Mouse (Mus musculus) embryonic facial prominence, embryonic 11.5 days (tissue): ENCODE results near the gene Tap2. TPM values are rescaled to one million over a fixed set of nuclear protein-coding genes. Genes with fewer than 3 reads are reported as not detected.

Source experiments
- ATAC-seq: fragments of 200-750 bp; cut with Nextera tagmentation; replicated peaks from 2 replicates; pipeline ENCODE4 v1.8.0; 2017; ENCODE audit warnings: low read depth; ENCODE audit not compliant: insufficient number of reproducible peaks, low FRiP score, low TSS enrichment
- DNase-seq: peaks from one replicate; pipeline ENCODE4 v3.0.0-alpha.2; 2015; ENCODE audit warnings: low spot score
- H3K27ac ChIP-seq: fragments of 300-500 bp; sonication (generic); replicated peaks from 2 replicates; pipeline ENCODE4 v1.5.1; 2014; ENCODE audit warnings: mild to moderate bottlenecking, low read depth, low read length, control low read depth
- H3K27me3 ChIP-seq: fragments of 300-500 bp; sonication (generic); 2 replicates; pipeline ENCODE4 v1.6.1; 2014; ENCODE audit warnings: mild to moderate bottlenecking, low read length, moderate library complexity, mixed read lengths; ENCODE audit not compliant: control insufficient read depth, insufficient read depth
- H3K36me3 ChIP-seq: fragments of 300-500 bp; sonication (generic); replicated peaks from 2 replicates; pipeline ENCODE4 v1.6.1; 2014; ENCODE audit warnings: low read depth, mild to moderate bottlenecking, low read length, moderate library complexity, mixed read lengths; ENCODE audit not compliant: control insufficient read depth, insufficient read depth
- H3K4me1 ChIP-seq: fragments of 300-500 bp; sonication (generic); 2 replicates; pipeline ENCODE4 v1.6.1; 2014; ENCODE audit warnings: low read length, mixed read lengths; ENCODE audit not compliant: control insufficient read depth, insufficient read depth
- H3K4me2 ChIP-seq: fragments of 300-500 bp; sonication (generic); 2 replicates; pipeline ENCODE4 v1.6.1; 2014; ENCODE audit warnings: low read depth, mild to moderate bottlenecking, control low read depth, low read length, moderate library complexity
- H3K4me3 ChIP-seq: fragments of 300-500 bp; sonication (generic); 2 replicates; pipeline ENCODE4 v1.5.1; 2014; ENCODE audit warnings: low read depth, low read length, control low read depth
- H3K9ac ChIP-seq: fragments of 300-500 bp; sonication (generic); replicated peaks from 2 replicates; pipeline ENCODE4 v1.6.1; 2014; ENCODE audit warnings: mild to moderate bottlenecking, control low read depth, low read length
- H3K9me3 ChIP-seq: fragments of 300-500 bp; sonication (generic); replicated peaks from 2 replicates; pipeline ENCODE4 v1.6.1; 2016; ENCODE audit warnings: mild to moderate bottlenecking, low read length, inconsistent platforms, mixed read lengths; ENCODE audit not compliant: control insufficient read depth
- WGBS: fragments of 180-500 bp; shearing (Covaris S2); extraction: QIAGEN DNeasy Blood & Tissue Kit; methylation state at CpG from one replicate; pipeline ENCODE4 v1.1.7; 2014; 5-methylcytosine and 5-hydroxymethylcytosine counted together
- polyA plus RNA-seq: library from polyadenylated mRNA; unstranded; fragments of >200 nt; fragmentation: Nextera tagmentation; extraction: Ambion mirVana; gene quantifications from 2 replicates; pipeline ENCODE4 v1.2.1, GENCODE M21; 2014

Tap2 gene
- polyA plus RNA-seq, 1 experiment from 2014 or later, result 0.77 TPM

DNA sequence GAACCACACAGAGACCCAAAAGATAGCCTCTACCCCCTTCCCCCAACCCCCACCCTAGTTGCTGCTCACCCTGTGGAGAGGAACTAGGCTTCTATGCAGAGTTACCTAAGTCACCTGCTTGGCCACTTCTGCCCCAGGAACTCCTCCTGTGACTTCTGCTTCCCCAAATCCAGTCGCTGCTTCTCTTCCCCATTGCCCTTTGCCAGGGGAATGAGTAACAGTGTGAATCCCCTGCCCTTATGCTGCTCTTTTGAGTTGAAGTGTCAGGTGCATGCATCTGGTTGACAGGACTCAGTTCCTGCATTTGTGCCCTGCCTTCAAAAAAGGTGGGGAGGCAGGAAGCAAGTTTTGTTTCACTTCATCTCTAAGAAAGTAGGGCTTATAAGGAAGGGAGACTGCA is 29.3 kb upstream of the Tap2 start:
- 42% methylated on average over 1 of the region's 1 CpGs for WGBS
- no peak for ATAC-seq

DNA sequence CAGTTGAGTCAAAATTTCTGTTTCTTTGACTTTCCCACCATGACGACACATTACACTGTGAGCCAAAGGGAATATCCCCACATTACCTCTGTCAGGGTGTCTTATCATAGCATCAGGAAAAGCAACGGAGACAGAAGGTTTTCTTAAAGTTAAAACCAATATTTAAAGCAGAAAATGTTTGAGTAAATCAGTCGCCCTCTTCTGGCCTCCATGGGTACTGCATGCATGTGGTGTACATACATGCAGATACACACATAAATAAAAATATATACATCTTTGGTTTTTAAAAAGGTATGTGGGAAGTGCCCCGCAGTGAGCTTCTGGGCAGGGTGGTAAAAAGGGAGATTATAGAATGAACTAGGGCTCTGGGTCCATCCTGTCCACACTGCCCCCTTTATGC is 26.1 kb upstream of the Tap2 start:
- no peak overlapping the region for H3K27ac ChIP-seq
- H3K36me3 ChIP-seq, result no peaks in the 10 kb centered on the region
- DNase-seq (peak; percentile 21), ATAC-seq (no peak)
- H3K9ac ChIP-seq, result no peak overlapping the region
- WGBS, result 64% methylated on average over 4 of the region's 4 CpGs
- H3K4me1 ChIP-seq, result no peaks in the 10 kb centered on the region
- H3K9me3 ChIP-seq, result no peaks in the 10 kb centered on the region
- H3K27me3 ChIP-seq, result no peaks in the 10 kb centered on the region
- no peak overlapping the region for H3K4me3 ChIP-seq
- no peak overlapping the region for H3K4me2 ChIP-seq

More for the DNA sequence above, 29.3 kb upstream of the Tap2 start:
- Histone ChIP-seq H3K4me3 (no peak overlapping the region), H3K27ac (no peak overlapping the region), H3K4me1 (no peaks in the 10 kb centered on the region), H3K4me2 (no peak overlapping the region), H3K9ac (no peak overlapping the region), H3K36me3 (no peaks in the 10 kb centered on the region), H3K27me3 (no peaks in the 10 kb centered on the region), H3K9me3 (no peaks in the 10 kb centered on the region)
- DNase-seq, result no peak

DNA sequence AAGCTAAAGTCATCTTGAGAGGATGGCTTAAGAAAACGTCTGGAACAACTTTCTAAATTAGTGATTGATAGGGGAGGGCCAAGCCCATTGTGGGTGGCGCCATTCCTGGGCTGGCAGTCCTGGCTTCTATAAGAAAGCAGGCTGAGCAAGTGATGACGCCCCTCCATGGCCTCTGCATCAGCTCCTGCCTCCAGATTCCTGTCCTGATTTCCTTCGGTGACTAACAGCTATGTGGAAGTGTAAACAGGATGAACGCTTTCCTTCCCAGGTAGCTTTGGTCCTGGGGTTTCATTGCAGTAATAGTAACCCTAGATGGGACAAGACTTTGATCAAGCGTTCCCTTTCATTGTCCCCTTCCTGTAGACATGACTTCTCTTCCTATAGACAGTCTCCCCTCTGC is 24.3 kb upstream of the Tap2 start:
- no peak overlapping the region for H3K4me3 ChIP-seq
- H3K4me2 ChIP-seq, result no peak overlapping the region
- no peaks in the 10 kb centered on the region for H3K9me3 ChIP-seq
- no peaks in the 10 kb centered on the region for H3K27me3 ChIP-seq
- DNase-seq (no peak), ATAC-seq (no peak)
- 68% methylated on average over 6 of the region's 6 CpGs for WGBS
- H3K9ac ChIP-seq, result no peak overlapping the region
- no peaks in the 10 kb centered on the region for H3K4me1 ChIP-seq
- no peaks in the 10 kb centered on the region for H3K36me3 ChIP-seq
- no peak overlapping the region for H3K27ac ChIP-seq

DNA sequence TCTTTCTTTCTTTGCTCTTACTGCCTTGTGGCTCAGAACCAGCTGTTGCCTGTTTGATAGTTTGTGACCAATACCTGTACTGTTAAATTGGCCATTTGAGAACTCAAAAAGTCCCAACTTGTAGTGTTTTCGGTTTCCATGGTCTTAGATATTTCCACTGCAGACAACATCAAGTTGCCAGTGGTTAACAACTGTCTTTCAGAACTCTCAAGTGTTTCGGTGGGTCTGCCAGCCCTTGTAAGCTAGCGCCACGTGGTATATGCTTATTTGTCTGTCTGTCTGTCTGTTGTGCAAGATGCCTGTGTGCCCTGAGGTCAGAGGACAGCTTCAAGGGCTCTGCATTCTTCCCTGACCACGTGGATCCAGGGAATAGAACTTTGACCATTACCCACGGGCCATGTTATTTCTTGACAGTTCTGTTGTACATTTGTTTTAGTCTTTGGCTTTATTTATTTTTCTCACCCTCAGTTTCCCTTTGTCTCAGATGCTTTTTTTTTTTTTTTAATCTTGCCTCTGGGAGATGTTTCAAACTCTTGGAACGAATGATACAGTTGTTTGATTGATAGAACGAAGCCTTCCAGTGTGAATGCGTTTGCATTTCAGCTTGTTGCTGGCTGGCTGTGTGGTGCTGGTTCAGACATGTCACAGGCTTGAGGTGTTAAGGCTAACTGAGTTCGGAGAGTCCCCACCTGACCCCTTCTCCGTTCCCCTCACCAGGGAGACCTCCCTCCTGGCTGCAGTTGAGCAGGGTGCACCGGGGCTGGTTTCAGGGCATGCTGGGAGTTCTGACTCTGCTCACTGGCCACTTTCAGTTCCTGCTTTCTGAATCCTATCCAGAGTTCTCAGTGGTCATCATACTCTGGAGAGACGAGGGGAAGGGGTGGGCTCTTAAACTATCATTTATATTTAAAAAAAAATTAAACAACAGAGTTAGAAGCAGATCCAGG is 23.1 kb upstream of the Tap2 start:
- H3K4me2 ChIP-seq, result no peak overlapping the region
- WGBS, result 74% methylated on average over 13 of the region's 13 CpGs
- ATAC-seq, result no peak

DNA sequence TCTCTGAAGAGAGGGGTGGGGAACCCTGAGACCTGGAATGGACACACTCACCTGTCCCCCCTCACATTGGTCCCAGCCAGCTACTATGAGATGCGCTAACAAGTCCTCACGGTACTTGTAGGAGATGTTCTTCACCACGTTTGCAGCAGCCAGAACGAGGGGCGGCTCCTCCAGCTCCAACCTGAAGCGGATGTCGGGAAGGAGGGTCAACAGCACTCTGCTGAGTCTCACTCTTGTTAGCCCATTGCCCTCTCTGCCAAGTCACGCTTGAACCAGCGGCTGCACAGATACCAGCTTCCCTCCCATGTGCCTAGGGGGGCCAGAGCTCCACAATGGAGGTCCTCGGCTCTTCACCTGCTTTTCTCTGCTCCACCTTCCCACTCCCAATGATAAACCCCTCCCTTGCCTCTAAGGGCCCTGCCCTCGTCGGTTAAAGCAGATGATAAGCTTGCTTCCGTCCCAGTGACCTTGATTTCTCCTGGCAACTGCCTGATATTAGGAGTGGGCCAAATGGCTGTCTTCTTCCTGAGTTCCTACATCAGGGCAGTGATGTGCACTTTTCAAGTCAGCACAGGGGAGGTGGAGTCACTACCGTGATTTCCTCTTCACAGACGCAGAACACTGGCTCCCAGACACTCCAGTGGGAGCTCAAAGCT is 19.6 kb upstream of the Tap2 start:
- Histone ChIP-seq H3K27me3 (peaks cover 18% of the 10 kb centered on the region), H3K27ac (no peak overlapping the region)
- 80% methylated on average over 15 of the region's 15 CpGs for WGBS

More for the DNA sequence above, 23.1 kb upstream of the Tap2 start:
- Histone ChIP-seq H3K27me3 (0 out of 2 replicates have a peak, but pooled peaks cover 2% of the 10 kb centered on the region), H3K36me3 (no peaks in the 10 kb centered on the region), H3K9me3 (no peaks in the 10 kb centered on the region), H3K4me3 (no peak overlapping the region), H3K4me1 (no peaks in the 10 kb centered on the region), H3K9ac (no peak overlapping the region), H3K27ac (no peak overlapping the region)
- no peak for DNase-seq

DNA sequence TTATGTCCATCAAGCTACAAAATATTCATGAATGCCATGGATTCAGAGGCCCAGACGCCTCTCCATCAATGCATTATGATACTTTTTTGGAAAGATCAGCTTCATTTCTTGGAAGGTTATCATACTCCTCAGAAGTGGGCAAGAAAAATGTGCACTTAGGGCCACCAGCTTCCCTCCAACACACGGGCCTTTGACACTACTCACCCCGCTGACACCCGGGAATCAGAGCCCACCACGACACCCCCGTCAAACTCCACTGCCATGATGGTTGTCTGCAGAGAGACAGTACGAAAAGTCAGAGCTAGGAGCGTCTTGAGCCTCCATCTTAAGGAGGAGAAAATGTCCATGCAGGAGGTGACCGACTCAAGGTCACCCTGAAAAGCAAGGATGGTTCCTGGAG is 17.8 kb upstream of the Tap2 start:
- Histone ChIP-seq H3K4me2 (no peak overlapping the region), H3K36me3 (no peaks in the 10 kb centered on the region), H3K9ac (no peak overlapping the region), H3K27ac (no peak overlapping the region), H3K27me3 (peaks cover 20% of the 10 kb centered on the region), H3K4me1 (peaks cover 5% of the 10 kb centered on the region; the same call in 1 of the 2 replicates), H3K9me3 (no peaks in the 10 kb centered on the region), H3K4me3 (no peak overlapping the region)
- DNase-seq (no peak), ATAC-seq (no peak)
- WGBS, result 86% methylated on average over 9 of the region's 9 CpGs

More for the DNA sequence above, 19.6 kb upstream of the Tap2 start:
- no peak overlapping the region for H3K9ac ChIP-seq
- no peak overlapping the region for H3K4me3 ChIP-seq
- H3K36me3 ChIP-seq, result no peaks in the 10 kb centered on the region
- no peak overlapping the region for H3K4me2 ChIP-seq
- H3K4me1 ChIP-seq, result peaks cover 5% of the 10 kb centered on the region; the same call in 1 of the 2 replicates
- DNase-seq, result no peak
- no peaks in the 10 kb centered on the region for H3K9me3 ChIP-seq
- ATAC-seq, result no peak

DNA sequence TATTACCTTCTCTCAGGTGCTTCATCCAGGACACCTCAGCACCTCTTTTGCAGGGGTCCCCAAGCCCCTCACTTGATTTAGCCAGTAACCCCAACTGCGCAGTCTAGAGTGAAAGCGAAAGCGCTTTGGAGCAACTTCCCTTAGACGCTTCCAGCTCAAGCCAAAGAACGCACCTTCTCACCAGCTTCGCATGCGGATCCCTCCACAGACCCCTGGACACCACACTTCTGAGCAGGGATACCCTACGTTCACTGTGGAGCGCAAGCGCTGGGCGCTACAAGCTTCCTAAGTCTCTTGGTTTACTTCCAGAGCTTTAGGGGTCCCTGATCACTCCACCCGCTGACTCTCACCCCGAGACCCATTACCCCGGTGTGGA is 16.5 kb upstream of the Tap2 start:
- DNase-seq, result no peak
- 0 out of 2 replicates have a peak overlapping the region, but pooled peaks have one; percentile 19 for H3K9ac ChIP-seq
- H3K27ac ChIP-seq, result no peak overlapping the region
- peak; percentile 5; the same call in 1 of the 2 replicates for ATAC-seq
- H3K9me3 ChIP-seq, result no peaks in the 10 kb centered on the region
- H3K4me2 ChIP-seq, result peak overlapping the region; percentile 83
- WGBS, result 4% methylated on average over 14 of the region's 14 CpGs
- H3K36me3 ChIP-seq, result no peaks in the 10 kb centered on the region
- peak overlapping the region; percentile 42 for H3K4me3 ChIP-seq
- peaks cover 23% of the 10 kb centered on the region for H3K27me3 ChIP-seq
- H3K4me1 ChIP-seq, result peaks cover 5% of the 10 kb centered on the region; the same call in 1 of the 2 replicates
